Mouse (Mus musculus) spleen, adult 18-20 months (tissue): Measurements from ENCODE around the gene Lzts2.

Experiments
- DNase-seq, 2 experiments: peaks; one replicate each; pipeline ENCODE4 v3.0.0; 2022; ENCODE audit warnings: mixed read lengths in 2 of 2

Gene Lzts2

GRCm38 (mm10) chr19:45054892-45055690 lies 40.9 kb downstream of the Lzts2 start:
- DNase-seq: no peak

- DNase-seq: no peak
Measured at GRCm38 (mm10) chr19:45056364-45056763, 42.1 kb downstream of the Lzts2 start.

GRCm38 (mm10) chr19:45056908-45057698 lies 42.9 kb downstream of the Lzts2 start:
- DNase-seq: no peak

DNA sequence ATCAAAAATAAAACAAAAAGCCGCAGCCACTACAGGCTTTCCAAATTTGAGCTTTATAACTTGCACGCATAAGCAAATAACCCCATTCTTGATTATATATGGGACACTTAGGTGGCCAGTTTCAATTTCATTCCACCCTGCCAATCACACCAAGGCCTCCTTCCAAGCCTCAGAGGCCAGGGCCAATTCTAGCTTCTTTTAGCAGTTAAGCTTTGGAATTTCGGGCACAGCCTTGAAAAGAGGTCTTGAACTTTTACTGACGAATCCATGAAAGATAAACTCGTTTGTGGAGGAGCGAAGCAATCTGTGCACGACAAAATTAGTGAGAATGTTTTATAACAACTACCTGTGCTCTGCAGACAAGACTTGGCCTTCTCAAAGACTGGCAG lies 43.5 kb downstream of the Lzts2 start:
- no peak for DNase-seq

- peak; percentile 85 to 91 for DNase-seq
Measured at GRCm38 (mm10) chr19:45058113-45058839, 44.1 kb downstream of the Lzts2 start.

- no peak for DNase-seq
Measured at GRCm38 (mm10) chr19:45058841-45059240, 44.6 kb downstream of the Lzts2 start.

DNA sequence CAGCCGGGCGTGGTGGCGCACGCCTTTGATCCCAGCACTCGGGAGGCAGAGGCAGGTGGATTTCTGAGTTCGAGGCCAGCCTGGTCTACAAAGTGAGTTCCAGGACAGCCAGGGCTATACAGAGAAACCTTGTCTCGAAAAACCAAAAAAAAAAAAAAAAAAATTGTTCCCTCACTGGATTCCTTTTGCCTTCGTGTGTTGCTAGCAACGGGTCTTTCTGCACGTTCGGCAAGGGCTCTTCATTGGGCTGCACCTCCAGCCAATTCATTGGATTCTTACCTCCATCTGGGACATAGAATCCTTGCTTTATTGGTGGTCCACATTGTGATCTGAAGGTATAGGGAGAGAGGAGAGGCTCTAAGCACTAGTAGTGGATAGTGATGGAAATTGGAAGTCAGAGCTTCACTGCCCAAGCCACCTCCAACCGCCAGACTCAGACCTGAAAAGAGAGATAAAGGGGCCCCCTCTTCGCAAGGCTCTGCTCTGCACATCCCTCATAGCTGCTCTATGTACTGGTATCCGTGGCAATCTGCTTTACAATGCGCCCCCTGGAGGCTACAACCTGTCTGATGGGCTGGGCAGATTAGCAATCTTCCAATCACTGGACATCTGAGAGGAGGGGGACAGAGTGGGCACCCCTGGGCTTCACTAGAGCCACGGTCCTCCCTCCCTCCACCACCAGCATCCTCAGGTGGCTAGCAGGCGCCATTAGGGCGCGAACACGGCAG lies 49.5 kb downstream of the Lzts2 start:
- peak in 1 of 2 experiments; percentile 75 for DNase-seq

GRCm38 (mm10) chr19:45065226-45065625 lies 51.0 kb downstream of the Lzts2 start:
- DNase-seq: no peak

GRCm38 (mm10) chr19:45067170-45067569 lies 53.0 kb downstream of the Lzts2 start:
- DNase-seq: no peak

DNA sequence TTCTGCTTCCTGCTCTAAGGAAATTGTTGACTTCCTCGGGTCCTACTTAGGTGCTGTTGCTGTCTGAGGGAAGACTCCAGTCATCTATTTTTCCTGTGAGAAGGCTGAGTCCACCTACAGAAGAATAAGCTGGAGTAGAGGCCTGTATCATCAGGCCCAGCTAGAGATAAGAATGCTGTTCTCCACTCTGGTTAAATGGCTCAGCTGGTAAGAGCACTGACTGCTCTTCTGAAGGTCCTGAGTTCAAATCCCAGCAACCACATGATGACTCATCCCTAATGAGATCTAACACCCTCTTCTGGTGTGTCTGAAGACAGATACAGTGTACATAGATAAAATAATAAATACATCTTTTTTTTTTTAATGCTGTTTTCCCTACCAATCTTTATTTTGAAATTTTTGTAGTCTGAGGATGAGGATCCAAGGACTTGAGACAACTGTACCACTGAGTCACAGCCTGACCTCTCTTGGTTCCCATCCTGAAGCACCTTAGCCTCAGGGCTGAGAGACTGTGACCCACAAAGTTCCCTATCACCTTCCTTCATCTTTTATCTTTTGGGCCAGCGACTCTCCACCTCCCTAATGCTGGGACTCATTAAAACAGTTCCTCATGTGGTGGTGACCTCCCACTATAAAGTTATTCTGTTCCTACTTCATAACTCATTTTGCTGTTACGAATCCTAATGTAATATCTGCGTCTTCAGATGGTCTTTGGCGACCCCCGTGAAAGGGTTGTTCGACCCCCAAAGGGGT lies 53.7 kb downstream of the Lzts2 start:
- no peak for DNase-seq

DNA sequence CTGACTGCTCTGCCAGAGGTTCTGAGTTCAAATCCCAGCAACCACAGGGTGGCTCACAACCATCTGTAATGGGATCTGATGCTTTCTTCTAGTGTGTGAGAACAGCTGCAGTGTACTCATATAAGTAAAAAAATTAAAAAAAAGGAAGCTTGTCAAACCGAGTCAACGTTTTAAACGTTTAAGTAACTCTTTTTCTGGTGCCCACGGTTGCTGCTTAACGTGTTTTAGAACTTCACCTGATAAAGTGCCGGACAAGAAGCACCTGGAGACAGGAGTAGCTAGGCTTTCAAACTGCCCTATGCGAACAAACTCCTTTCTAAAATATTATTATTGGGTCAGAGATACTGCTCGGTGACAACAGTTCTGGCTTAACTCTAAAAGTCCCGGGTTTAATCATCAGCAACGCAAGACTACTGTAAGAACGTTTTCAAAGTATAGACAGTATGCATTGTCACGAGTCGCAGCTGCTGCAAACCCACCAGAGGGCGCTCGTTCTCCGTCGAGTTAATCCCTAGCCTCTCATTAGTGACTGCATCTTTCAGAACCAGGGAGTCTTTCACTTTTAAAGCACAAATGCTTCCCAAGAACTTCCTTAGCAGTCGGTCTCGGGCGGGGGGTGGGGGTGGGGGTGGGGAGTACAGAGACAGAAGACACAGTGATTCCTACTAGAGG lies 59.8 kb downstream of the Lzts2 start:
- DNase-seq: peak; percentile 72 to 76

- peak; percentile 83 to 92 for DNase-seq
Measured at GRCm38 (mm10) chr19:45074580-45075322, 60.5 kb downstream of the Lzts2 start, which contains the start of gene Kazald1. Gene Kazald1 (plus strand): TSS chr19:45075241.

- no peak for DNase-seq
Measured at GRCm38 (mm10) chr19:45075323-45076035, 61.3 kb downstream of the Lzts2 start.

GRCm38 (mm10) chr19:45076036-45076575 lies 61.9 kb downstream of the Lzts2 start:
- DNase-seq: no peak
